Mouse (Mus musculus) limb, embryonic 11.5 days (tissue): Measurements from ENCODE around the gene Ctrl. TPM values are rescaled to one million over a fixed set of nuclear protein-coding genes. Genes with fewer than 3 reads are reported as not detected.

Source experiments
- ATAC-seq: fragments of 200-750 bp; cut with Nextera tagmentation; 2 replicates; pipeline ENCODE4 v1.8.0; 2017; ENCODE audit warnings: low read depth; ENCODE audit not compliant: insufficient number of reproducible peaks, low FRiP score, low TSS enrichment
- DNase-seq: peaks from one replicate; pipeline ENCODE4 v3.0.0-alpha.2; 2015; ENCODE audit warnings: low spot score
- H3K27ac ChIP-seq: fragments of 300-500 bp; sonication (generic); replicated peaks from 2 replicates; pipeline ENCODE4 v1.5.1; 2014; ENCODE audit warnings: low read depth, mild to moderate bottlenecking, low read length
- H3K27me3 ChIP-seq: fragments of 300-500 bp; sonication (generic); 2 replicates; pipeline ENCODE4 v1.6.1; 2014; ENCODE audit warnings: mild to moderate bottlenecking, low read length, mixed read lengths; ENCODE audit not compliant: control insufficient read depth, insufficient read depth
- H3K36me3 ChIP-seq: fragments of 300-500 bp; sonication (generic); 2 replicates; pipeline ENCODE4 v1.6.1; 2014; ENCODE audit warnings: mild to moderate bottlenecking, low read length, moderate library complexity, mixed read lengths; ENCODE audit not compliant: control insufficient read depth, insufficient read depth
- H3K4me1 ChIP-seq: fragments of 300-500 bp; sonication (generic); 2 replicates; pipeline ENCODE4 v1.6.1; 2014; ENCODE audit warnings: low read length, mixed read lengths; ENCODE audit not compliant: control insufficient read depth, insufficient read depth
- H3K4me2 ChIP-seq: fragments of 300-500 bp; sonication (generic); 2 replicates; pipeline ENCODE4 v1.6.1; 2014; ENCODE audit warnings: low read depth, mild to moderate bottlenecking, moderate library complexity; ENCODE audit not compliant: severe bottlenecking
- H3K4me3 ChIP-seq: fragments of 300-500 bp; sonication (generic); 2 replicates; pipeline ENCODE4 v1.5.1; 2014; ENCODE audit warnings: low read depth, low read length
- H3K9ac ChIP-seq: fragments of 300-500 bp; sonication (generic); 2 replicates; pipeline ENCODE4 v1.6.1; 2014; ENCODE audit warnings: mild to moderate bottlenecking, low read length
- H3K9me3 ChIP-seq: fragments of 300-500 bp; sonication (generic); 2 replicates; pipeline ENCODE4 v1.6.1; 2016; ENCODE audit warnings: low read length; ENCODE audit not compliant: control insufficient read depth
- WGBS: fragments of 180-500 bp; shearing (Covaris S2); extraction: QIAGEN DNeasy Blood & Tissue Kit; methylation state at CpG from one replicate; pipeline ENCODE4 v1.1.7; 2014; 5-methylcytosine and 5-hydroxymethylcytosine counted together
- polyA plus RNA-seq: library from polyadenylated mRNA; unstranded; fragments of >200 nt; fragmentation: Nextera tagmentation; extraction: Ambion mirVana; gene quantifications from 2 replicates; pipeline ENCODE4 v1.2.1, GENCODE M21; 2014

The Ctrl gene
- polyA plus RNA-seq, 1 experiment from 2014 or later = 1.1 TPM

DNA sequence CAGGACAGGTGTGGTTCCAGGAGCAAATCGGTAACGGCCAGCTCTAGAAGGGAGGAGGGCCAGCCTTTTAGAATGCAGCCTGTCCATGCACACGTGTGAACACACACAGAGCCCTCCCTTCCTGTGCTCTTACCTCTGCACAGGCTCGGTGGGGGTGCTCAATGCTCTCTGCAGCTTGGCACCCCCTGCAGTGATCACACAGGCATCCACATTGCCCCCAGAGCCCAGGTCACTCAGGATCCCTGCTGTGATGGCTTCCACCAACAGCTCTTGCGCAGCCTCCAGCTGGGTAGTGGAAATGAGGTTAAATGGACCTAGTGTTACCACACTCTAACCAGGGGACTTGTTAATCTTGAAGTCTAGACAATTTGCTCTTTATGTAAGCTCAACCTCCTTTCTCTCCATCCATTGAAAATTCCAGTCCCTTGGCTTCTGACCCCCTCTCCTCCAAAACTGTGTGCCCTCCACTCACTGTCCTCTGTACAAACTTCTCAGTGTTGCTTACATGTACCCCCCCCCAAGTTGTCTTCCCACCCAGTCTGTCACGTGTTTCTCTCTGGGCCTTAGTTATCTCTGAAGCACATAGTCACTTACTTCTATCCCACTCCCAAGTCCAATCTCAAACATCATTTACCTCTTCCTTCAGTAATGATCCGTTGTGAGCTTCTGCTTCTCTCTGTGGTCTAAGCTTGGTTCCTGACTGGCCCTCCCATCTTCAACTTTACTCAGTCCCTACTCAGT lies 2.4 kb upstream of the Ctrl start:
- DNase-seq (no peak), ATAC-seq (no peak)
- Histone ChIP-seq H3K4me2 (peak overlapping the region; percentile 95), H3K36me3 (no peaks in the 10 kb centered on the region; the same call in 1 of the 2 replicates), H3K9ac (peak overlapping the region; percentile 61), H3K27ac (no peak overlapping the region), H3K27me3 (no peaks in the 10 kb centered on the region), H3K4me1 (0 out of 2 replicates have a peak, but pooled peaks cover 4% of the 10 kb centered on the region), H3K9me3 (no peaks in the 10 kb centered on the region), H3K4me3 (peak overlapping the region; percentile 67)
- WGBS = 24% methylated on average over 7 of the region's 7 CpGs

DNA sequence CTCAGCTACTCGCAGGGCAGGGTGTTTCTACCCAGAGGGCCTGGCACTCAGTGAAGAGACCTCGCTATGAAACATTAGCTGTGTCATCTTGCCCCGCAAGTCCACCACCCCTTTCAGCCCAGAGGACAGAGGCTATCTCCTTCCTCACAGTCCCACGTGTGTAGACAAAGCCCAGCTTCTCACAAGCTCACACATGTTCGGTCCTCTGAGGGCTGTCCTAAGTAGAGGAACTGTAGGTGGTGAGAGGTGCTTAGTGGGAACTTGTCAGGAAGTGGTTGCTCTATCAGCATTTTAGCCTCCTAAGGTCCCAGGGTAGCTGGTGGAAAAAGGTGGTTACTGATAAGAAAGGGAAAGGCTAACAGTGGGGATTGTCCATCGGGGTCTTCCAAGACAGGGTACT lies 1.4 kb upstream of the Ctrl start:
- ATAC-seq = no peak
- 0 out of 2 replicates have a peak, but pooled peaks cover 4% of the 10 kb centered on the region for H3K4me1 ChIP-seq
- DNase-seq = no peak
- H3K4me3 ChIP-seq = peak overlapping the region; percentile 8; the same call in 1 of the 2 replicates
- H3K36me3 ChIP-seq = peaks cover under 1% of the 10 kb centered on the region; the same call in 1 of the 2 replicates
- no peaks in the 10 kb centered on the region for H3K27me3 ChIP-seq
- 85% methylated on average over 6 of the region's 6 CpGs for WGBS
- H3K9ac ChIP-seq = no peak overlapping the region
- H3K4me2 ChIP-seq = no peak overlapping the region
- H3K27ac ChIP-seq = no peak overlapping the region
- no peaks in the 10 kb centered on the region for H3K9me3 ChIP-seq

DNA sequence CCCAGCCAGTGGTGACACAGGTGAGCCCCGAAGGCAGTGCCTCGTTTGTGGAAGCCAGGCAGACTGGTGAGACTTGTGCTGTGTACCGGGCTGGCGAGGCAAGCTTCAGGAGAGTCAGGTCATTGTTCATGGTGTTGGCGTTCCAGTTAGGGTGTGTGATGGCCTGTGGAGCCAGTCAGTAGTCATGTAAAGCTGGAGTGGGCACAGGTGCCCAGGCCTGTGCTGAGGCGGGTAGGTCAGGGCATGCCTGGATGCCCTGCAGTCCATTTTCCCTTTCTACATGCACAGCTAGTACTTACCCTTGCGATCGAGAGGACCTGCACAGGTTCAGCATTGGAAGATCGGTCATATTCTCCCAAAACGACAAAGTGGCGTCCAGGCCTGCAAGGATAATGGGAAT lies 1.1 kb downstream of the Ctrl start:
- Histone ChIP-seq H3K36me3 (peaks cover 3% of the 10 kb centered on the region; the same call in 1 of the 2 replicates), H3K4me3 (no peak overlapping the region), H3K9ac (no peak overlapping the region), H3K4me1 (no peaks in the 10 kb centered on the region), H3K9me3 (no peaks in the 10 kb centered on the region), H3K27me3 (no peaks in the 10 kb centered on the region), H3K27ac (no peak overlapping the region), H3K4me2 (no peak overlapping the region)
- WGBS = 88% methylated on average over 11 of the region's 11 CpGs
- no peak for DNase-seq
- ATAC-seq = no peak

DNA sequence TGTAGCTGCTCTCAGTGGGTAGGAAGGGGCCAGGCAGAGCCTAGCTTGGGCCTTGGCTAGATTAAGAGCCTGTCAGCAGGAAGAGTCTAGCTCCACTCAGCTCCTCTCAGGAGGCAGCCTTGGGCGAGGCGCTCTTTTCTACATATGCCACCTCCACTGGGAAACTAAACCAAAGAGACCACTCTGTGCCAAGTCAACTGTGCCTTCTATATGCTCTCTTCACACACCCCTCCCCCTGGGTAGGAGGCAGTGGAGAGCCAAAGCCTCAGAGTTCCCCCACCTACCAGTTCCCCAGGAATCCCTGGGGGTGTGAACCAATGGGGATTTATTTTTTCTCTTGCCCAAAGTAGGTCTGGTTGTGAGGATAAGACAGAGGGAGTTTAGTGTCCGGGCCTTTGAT lies 2.4 kb downstream of the Ctrl start:
- DNase-seq (no peak), ATAC-seq (no peak)
- Histone ChIP-seq H3K27ac (no peak overlapping the region), H3K4me3 (no peak overlapping the region), H3K9me3 (no peaks in the 10 kb centered on the region), H3K36me3 (peaks cover 3% of the 10 kb centered on the region; the same call in 1 of the 2 replicates), H3K4me1 (no peaks in the 10 kb centered on the region), H3K4me2 (no peak overlapping the region), H3K9ac (no peak overlapping the region), H3K27me3 (no peaks in the 10 kb centered on the region)
- WGBS = 94% methylated on average over 3 of the region's 3 CpGs

DNA sequence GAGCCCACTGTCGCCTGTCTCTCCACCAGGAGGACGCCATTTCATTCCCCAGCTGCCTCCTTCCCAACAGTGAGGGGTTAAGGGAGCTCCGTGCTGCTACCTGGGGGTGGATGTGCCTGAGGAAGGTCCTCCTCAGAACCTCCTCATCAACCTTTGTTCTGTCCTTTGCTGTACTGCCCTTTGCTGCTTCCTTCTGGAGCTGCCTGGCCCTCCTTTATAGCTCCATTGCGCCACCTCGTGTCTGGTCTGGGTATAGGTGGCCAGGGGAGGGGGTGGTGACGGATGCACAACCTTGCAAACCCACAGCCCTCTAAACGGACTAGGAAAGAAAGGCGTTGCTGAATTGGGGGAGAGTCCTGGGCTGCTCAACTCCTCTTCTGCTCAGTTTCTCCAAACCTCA lies 3.1 kb downstream of the Ctrl start:
- Histone ChIP-seq H3K4me1 (no peaks in the 10 kb centered on the region), H3K4me2 (no peak overlapping the region), H3K4me3 (no peak overlapping the region), H3K27ac (no peak overlapping the region), H3K27me3 (no peaks in the 10 kb centered on the region), H3K9ac (no peak overlapping the region), H3K36me3 (peaks cover 3% of the 10 kb centered on the region; the same call in 1 of the 2 replicates), H3K9me3 (no peaks in the 10 kb centered on the region)
- 19% methylated on average over 8 of the region's 8 CpGs for WGBS
- ATAC-seq = no peak
- peak; percentile 91 for DNase-seq

DNA sequence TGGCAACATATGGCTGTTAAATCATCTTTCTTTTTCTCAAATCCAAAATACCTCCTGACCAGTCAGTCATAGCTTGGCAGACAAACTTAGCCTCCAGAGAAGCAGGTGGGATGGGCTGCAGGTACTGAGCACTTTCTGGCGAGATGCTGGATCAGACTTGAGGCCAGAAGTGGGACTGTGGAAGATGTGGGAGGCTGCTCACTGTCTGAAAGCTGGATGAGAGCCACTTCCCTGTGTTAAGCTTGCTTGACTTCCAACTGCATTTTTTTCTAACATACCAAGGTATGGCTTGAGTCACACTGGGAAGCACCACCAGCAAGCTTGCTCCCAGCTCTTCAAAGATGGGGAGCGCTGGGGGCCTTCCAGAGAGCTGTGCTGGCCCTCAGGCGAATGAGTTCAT lies 8.5 kb downstream of the Ctrl start:
- Histone ChIP-seq H3K9ac (no peak overlapping the region), H3K9me3 (no peaks in the 10 kb centered on the region), H3K36me3 (peaks cover 3% of the 10 kb centered on the region; the same call in 1 of the 2 replicates), H3K27me3 (no peaks in the 10 kb centered on the region), H3K4me2 (no peak overlapping the region), H3K4me3 (no peak overlapping the region), H3K27ac (no peak overlapping the region), H3K4me1 (no peaks in the 10 kb centered on the region)
- ATAC-seq (no peak), DNase-seq (no peak)
- 76% methylated on average over 3 of the region's 3 CpGs for WGBS

DNA sequence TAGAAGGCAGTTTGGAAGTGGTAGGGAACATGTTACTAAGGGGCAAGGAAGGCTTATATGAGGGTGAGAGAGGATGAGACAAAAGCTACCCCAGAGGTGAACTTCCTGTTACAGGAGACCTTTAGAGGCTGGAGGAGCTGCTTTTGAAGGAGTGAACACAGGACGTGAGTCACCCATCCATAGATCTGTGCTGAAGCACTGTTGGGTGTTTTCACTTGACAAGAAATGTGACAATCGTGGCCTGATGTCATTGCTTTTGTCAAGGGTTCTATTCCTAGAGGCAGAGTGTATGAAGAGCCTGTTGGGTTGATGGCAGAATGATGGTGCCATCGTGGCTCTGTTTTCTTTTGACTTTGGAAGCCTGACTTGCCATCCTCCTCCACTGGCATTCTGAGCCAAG lies 14.3 kb downstream of the Ctrl start:
- H3K9me3 ChIP-seq = no peaks in the 10 kb centered on the region
- H3K4me1 ChIP-seq = no peaks in the 10 kb centered on the region
- H3K9ac ChIP-seq = no peak overlapping the region
- H3K27me3 ChIP-seq = no peaks in the 10 kb centered on the region
- H3K27ac ChIP-seq = no peak overlapping the region
- no peak for ATAC-seq
- 95% methylated on average over 3 of the region's 3 CpGs for WGBS
- H3K4me3 ChIP-seq = no peak overlapping the region
- H3K36me3 ChIP-seq = peaks cover 3% of the 10 kb centered on the region; the same call in 1 of the 2 replicates
- no peak for DNase-seq
- H3K4me2 ChIP-seq = no peak overlapping the region

DNA sequence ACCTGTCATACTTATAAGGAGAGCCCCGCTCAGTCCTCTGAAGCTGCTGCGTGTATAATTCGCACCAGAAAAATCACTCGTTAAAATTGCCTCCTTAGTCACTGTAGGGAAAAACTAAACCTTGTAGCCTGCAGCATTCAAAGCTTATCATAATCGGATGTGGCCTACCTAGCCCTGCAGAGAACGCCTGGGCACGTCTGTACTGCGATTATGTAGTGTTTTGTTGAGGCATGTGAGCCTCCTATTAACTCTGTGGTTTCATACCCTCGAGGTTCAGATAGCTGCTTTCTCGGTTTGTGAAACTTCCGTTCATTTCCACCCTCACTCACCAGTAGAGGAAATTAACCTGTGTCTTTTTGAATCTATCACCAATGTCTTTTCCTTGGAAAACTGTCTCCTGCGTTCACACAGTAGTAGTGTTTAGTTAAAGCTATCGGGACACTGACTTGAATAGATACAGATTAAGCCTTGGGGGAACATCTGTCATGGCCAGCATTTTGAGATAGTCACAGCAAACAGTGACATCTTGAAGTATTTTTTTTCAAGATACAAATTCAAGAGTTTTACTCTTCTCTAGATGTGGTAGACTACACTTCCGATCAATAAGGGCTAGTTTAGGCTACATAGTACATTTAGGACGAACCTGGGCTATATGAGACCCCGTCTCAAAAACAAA lies 32.6 kb downstream of the Ctrl start:
- no peaks in the 10 kb centered on the region for H3K36me3 ChIP-seq
- peak overlapping the region; percentile 89 for H3K4me2 ChIP-seq
- no peaks in the 10 kb centered on the region for H3K9me3 ChIP-seq
- H3K9ac ChIP-seq = peak overlapping the region; percentile 98
- no peak for DNase-seq
- 42% methylated on average over 16 of the region's 16 CpGs for WGBS
- no peak for ATAC-seq
- no peaks in the 10 kb centered on the region for H3K27me3 ChIP-seq
- peak overlapping the region; percentile 70; the same call in 1 of the 2 replicates for H3K27ac ChIP-seq
- 0 out of 2 replicates have a peak, but pooled peaks cover 6% of the 10 kb centered on the region for H3K4me1 ChIP-seq
- H3K4me3 ChIP-seq = peak overlapping the region; percentile 94
